Mouse (Mus musculus): ENCODE results near the gene A630095E13Rik.
"Not testable (repeated sequence)": the region's sequence is repeated elsewhere in the genome, so short reads cannot be mapped to it uniquely, and the experiment has no call there.

The A630095E13Rik gene

GRCm38 (mm10) chr9:36643276-36643675 lies at the start of gene A630095E13Rik:
Gene A630095E13Rik (minus strand): TSS chr9:36643376.
- not testable (repeated sequence) for DNase-seq (ENCODE audit: low spot score)

- DNase-seq (ENCODE audit: low spot score) = no peak
These were observed 49.7 kb upstream of the A630095E13Rik start, which contains the start of gene Acrv1 for GRCm38 (mm10) chr9:36692920-36693319. Gene Acrv1 (plus strand): TSS chr9:36693220.

DNA sequence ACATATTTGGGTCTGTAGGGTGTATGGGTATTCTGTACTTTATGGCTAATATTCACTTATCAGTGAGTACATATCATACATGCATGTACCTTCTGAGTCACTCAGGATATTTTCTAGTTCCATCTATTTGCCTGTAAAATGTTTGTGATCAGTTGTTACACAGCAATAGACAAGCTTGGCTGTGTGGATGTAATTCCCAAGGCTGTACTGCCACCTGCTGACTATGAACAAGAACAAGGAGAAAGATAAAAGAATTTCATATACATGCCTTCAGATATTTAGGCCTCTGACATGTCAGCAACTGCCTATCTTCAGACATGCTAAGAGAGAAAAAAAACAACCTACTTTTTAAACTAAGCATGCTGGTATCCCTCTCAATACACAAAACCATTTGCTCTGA lies 44.2 kb upstream of the A630095E13Rik start:
- DNase-seq (ENCODE audit: low spot score) = peak; percentile 42

DNA sequence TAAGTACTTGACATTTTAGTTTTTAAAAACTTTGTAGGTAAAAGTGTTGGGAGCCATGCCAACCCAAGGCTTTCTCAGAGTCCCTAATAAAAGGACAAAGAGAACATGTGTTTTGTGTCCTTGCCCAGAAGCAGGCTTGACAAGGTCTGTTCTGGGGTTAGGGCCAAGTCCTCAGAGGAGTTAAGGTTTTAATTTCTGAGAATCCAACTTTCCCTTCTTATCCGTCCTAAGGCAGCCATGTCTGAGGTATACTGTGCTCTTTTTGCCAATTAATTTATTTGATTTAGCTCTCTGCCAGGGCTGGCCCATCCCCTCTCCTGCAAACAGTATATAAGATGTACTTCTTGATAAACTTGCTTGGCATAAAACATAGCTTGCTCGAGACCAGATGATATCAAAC lies 38.2 kb upstream of the A630095E13Rik start:
- peak; percentile 51 for DNase-seq (ENCODE audit: low spot score)

All from adipocyte (in vitro differentiated cells).